8 mouse cellular contexts compared by ENCODE assay signal in genomic region chr7:140882469-140882803, GRCm38 (mm10). TPM values are rescaled to one million over a fixed set of nuclear protein-coding genes. Genes with fewer than 3 reads are reported as not detected.
DNase-seq lines count a peak whose midpoint lies in the region; ATAC-seq and TF ChIP-seq lines count a peak whose summit lies in the region.

No protein-coding gene starts in this region.

- no peaks in the 10 kb centered on the region for H3K9me3 ChIP-seq in embryonic facial prominence, embryonic 11.5 days (replicated peaks; ENCODE audit: control insufficient read depth, low read length)
- H3K9me3 ChIP-seq in hindbrain, embryonic 16.5 days (ENCODE audit: control insufficient read depth, low read length), result no peaks in the 10 kb centered on the region
- no peaks in the 10 kb centered on the region for H3K9me3 ChIP-seq in midbrain, embryonic 16.5 days (replicated peaks; ENCODE audit: control insufficient read depth, low read length, poor library complexity, severe bottlenecking)

- H3K4me2 ChIP-seq in embryonic facial prominence, embryonic 11.5 days (ENCODE audit: low read depth, low read length), result peak overlapping the region; percentile 63
- H3K4me2 ChIP-seq in hindbrain, embryonic 16.5 days (ENCODE audit: low read length), result peak overlapping the region; percentile 79
- peak overlapping the region; percentile 71 for H3K4me2 ChIP-seq in midbrain, embryonic 16.5 days (ENCODE audit: low read length)

- no peak; the same call in none of the 2 replicates for ATAC-seq in embryonic facial prominence, embryonic 11.5 days (replicated peaks; ENCODE audit: insufficient number of reproducible peaks, low FRiP score, low TSS enrichment, low read depth)
- peak; percentile 74; the same call in 1 of the 2 replicates for ATAC-seq in hindbrain, embryonic 16.5 days
- no peak for ATAC-seq in midbrain, embryonic 16.5 days
- ATAC-seq in frontal cortex, adult (ENCODE audit: low TSS enrichment), result no peak; the same call in 1 of the 2 replicates

- TF ChIP-seq CTCF in layer of hippocampus, adult 2 months (conservative IDR thresholded peaks at IDR 0.05), result no peak

- peak overlapping the region; percentile 95 for H3K27ac ChIP-seq in layer of hippocampus, adult 2 months
- no peak overlapping the region for H3K27ac ChIP-seq in embryonic facial prominence, embryonic 11.5 days (replicated peaks; ENCODE audit: low read depth, low read length)
- H3K27ac ChIP-seq in hindbrain, embryonic 16.5 days (ENCODE audit: low read depth, low read length), result peak overlapping the region; percentile 74
- H3K27ac ChIP-seq in midbrain, embryonic 16.5 days (ENCODE audit: low read length), result peak overlapping the region; percentile 93

- H3K9ac ChIP-seq in embryonic facial prominence, embryonic 11.5 days (replicated peaks; ENCODE audit: low read length), result peak overlapping the region; percentile 75
- H3K9ac ChIP-seq in hindbrain, embryonic 16.5 days (ENCODE audit: low read depth, low read length), result peak overlapping the region; percentile 93
- H3K9ac ChIP-seq in midbrain, embryonic 16.5 days (ENCODE audit: low read depth, low read length), result peak overlapping the region; percentile 82

- 0% methylated on average over 12 of the region's 12 CpGs for WGBS in embryonic facial prominence, embryonic 11.5 days
- WGBS in hindbrain, embryonic 16.5 days, result under 1% methylated on average over 12 of the region's 12 CpGs
- under 1% methylated on average over 12 of the region's 12 CpGs for WGBS in midbrain, embryonic 16.5 days

- H3K4me1 ChIP-seq in embryonic facial prominence, embryonic 11.5 days (ENCODE audit: control insufficient read depth, insufficient read depth, low read length), result 0 out of 2 replicates have a peak, but pooled peaks cover 2% of the 10 kb centered on the region
- H3K4me1 ChIP-seq in hindbrain, embryonic 16.5 days (ENCODE audit: control insufficient read depth, insufficient read depth, low read depth, low read length), result peaks cover 13% of the 10 kb centered on the region
- H3K4me1 ChIP-seq in midbrain, embryonic 16.5 days (ENCODE audit: control insufficient read depth, insufficient read depth, low read length), result peaks cover 16% of the 10 kb centered on the region

- no peaks in the 10 kb centered on the region for H3K27me3 ChIP-seq in embryonic facial prominence, embryonic 11.5 days (ENCODE audit: control insufficient read depth, insufficient read depth, low read length)
- no peaks in the 10 kb centered on the region for H3K27me3 ChIP-seq in hindbrain, embryonic 16.5 days (replicated peaks; ENCODE audit: control insufficient read depth, insufficient read depth, low read length)
- H3K27me3 ChIP-seq in midbrain, embryonic 16.5 days (ENCODE audit: control insufficient read depth, insufficient read depth, low read depth, low read length), result no peaks in the 10 kb centered on the region

- no peaks in the 10 kb centered on the region for H3K36me3 ChIP-seq in embryonic facial prominence, embryonic 11.5 days (replicated peaks; ENCODE audit: control insufficient read depth, insufficient read depth, low read depth, low read length)
- H3K36me3 ChIP-seq in hindbrain, embryonic 16.5 days (ENCODE audit: control insufficient read depth, insufficient read depth, low read length), result peaks cover 10% of the 10 kb centered on the region
- H3K36me3 ChIP-seq in midbrain, embryonic 16.5 days (ENCODE audit: control insufficient read depth, insufficient read depth, low read length), result peaks cover 13% of the 10 kb centered on the region

- no peak for DNase-seq in layer of hippocampus, adult 2 months (ENCODE audit: low spot score in 2 of 2)
- DNase-seq in layer of hippocampus, adult 9-11 months, result no peak
- no peak for DNase-seq in embryonic facial prominence, embryonic 11.5 days (ENCODE audit: low spot score)
- no peak for DNase-seq in B cell, adult 2 months
- DNase-seq in left cerebral cortex, adult 18-20 months (ENCODE audit: low spot score in 2 of 2), result no peak

- peak overlapping the region; percentile 78 for H3K4me3 ChIP-seq in layer of hippocampus, adult 2 months
- peak overlapping the region; percentile 78 for H3K4me3 ChIP-seq in embryonic facial prominence, embryonic 11.5 days (ENCODE audit: low read depth, low read length)
- H3K4me3 ChIP-seq in hindbrain, embryonic 16.5 days (ENCODE audit: low read length), result peak overlapping the region; percentile 99
- H3K4me3 ChIP-seq in midbrain, embryonic 16.5 days (ENCODE audit: low read depth, low read length), result peak overlapping the region; percentile 94

RNA-seq across cellular contexts. Expression of gene Sirt3, which starts 0.3 kb away (rescaled TPM):
- 10 to 100 TPM; 69.2 to 73.2 TPM for total RNA-seq in layer of hippocampus, adult 2 months (2021)
- 17.1 and 19.3 TPM in 2 replicates for polyA plus RNA-seq in embryonic facial prominence, embryonic 11.5 days (2014; fragmentation: Nextera tagmentation; extraction: Ambion mirVana)
- polyA plus RNA-seq in hindbrain, embryonic 16.5 days (2015; fragmentation: Nextera tagmentation; extraction: Ambion mirVana), result 60.8 and 70.6 TPM in 2 replicates
- polyA plus RNA-seq in midbrain, embryonic 16.5 days (2015; fragmentation: Nextera tagmentation; extraction: Ambion mirVana), result 49.1 and 58.2 TPM in 2 replicates
- 10 to 100 TPM; 78.0 to 80.3 TPM for total RNA-seq in left cerebral cortex, adult 18-20 months (2021)

RNA-seq across cellular contexts. Expression of gene Psmd13, which starts 0.7 kb away (rescaled TPM):
- 100 to 1,000 TPM; 111 to 113 TPM for total RNA-seq in layer of hippocampus, adult 2 months (2021)
- polyA plus RNA-seq in embryonic facial prominence, embryonic 11.5 days (2014; fragmentation: Nextera tagmentation; extraction: Ambion mirVana), result 185 and 195 TPM in 2 replicates
- polyA plus RNA-seq in hindbrain, embryonic 16.5 days (2015; fragmentation: Nextera tagmentation; extraction: Ambion mirVana), result 259 and 260 TPM in 2 replicates
- polyA plus RNA-seq in midbrain, embryonic 16.5 days (2015; fragmentation: Nextera tagmentation; extraction: Ambion mirVana), result 260 and 268 TPM in 2 replicates
- 100 to 1,000 TPM; 110 to 114 TPM for total RNA-seq in left cerebral cortex, adult 18-20 months (2021)

RNA-seq across cellular contexts. Expression of gene Cox8b, which starts 17.8 kb away (rescaled TPM):
- 1 to 10 TPM in 1 of 2 experiments, not detected in 1; 1.3 TPM for total RNA-seq in layer of hippocampus, adult 2 months (2021)
- polyA plus RNA-seq in embryonic facial prominence, embryonic 11.5 days (2014; fragmentation: Nextera tagmentation; extraction: Ambion mirVana), result not detected in 2 replicates
- 2.0 TPM in 1 of 2 replicates, not detected in the other for polyA plus RNA-seq in hindbrain, embryonic 16.5 days (2015; fragmentation: Nextera tagmentation; extraction: Ambion mirVana)
- polyA plus RNA-seq in midbrain, embryonic 16.5 days (2015; fragmentation: Nextera tagmentation; extraction: Ambion mirVana), result not detected in 2 replicates
- total RNA-seq in left cerebral cortex, adult 18-20 months (2021), result 1 to 10 TPM; 1.6 to 1.7 TPM

RNA-seq across cellular contexts. Expression of gene Bet1l, which starts 25.1 kb away (rescaled TPM):
- total RNA-seq in layer of hippocampus, adult 2 months (2021), result 10 to 100 TPM; 25.1 to 28.3 TPM
- polyA plus RNA-seq in embryonic facial prominence, embryonic 11.5 days (2014; fragmentation: Nextera tagmentation; extraction: Ambion mirVana), result 22.9 and 31.8 TPM in 2 replicates
- 37.5 and 47.5 TPM in 2 replicates for polyA plus RNA-seq in hindbrain, embryonic 16.5 days (2015; fragmentation: Nextera tagmentation; extraction: Ambion mirVana)
- 33.3 and 40.0 TPM in 2 replicates for polyA plus RNA-seq in midbrain, embryonic 16.5 days (2015; fragmentation: Nextera tagmentation; extraction: Ambion mirVana)
- total RNA-seq in left cerebral cortex, adult 18-20 months (2021), result 10 to 100 TPM; 23.1 to 24.5 TPM

RNA-seq across cellular contexts. Expression of gene Ric8a, which starts 25.7 kb away (rescaled TPM):
- total RNA-seq in layer of hippocampus, adult 2 months (2021), result 10 to 100 TPM; 78.2 to 82.8 TPM
- polyA plus RNA-seq in embryonic facial prominence, embryonic 11.5 days (2014; fragmentation: Nextera tagmentation; extraction: Ambion mirVana), result 56.7 and 58.3 TPM in 2 replicates
- 110 and 112 TPM in 2 replicates for polyA plus RNA-seq in hindbrain, embryonic 16.5 days (2015; fragmentation: Nextera tagmentation; extraction: Ambion mirVana)
- polyA plus RNA-seq in midbrain, embryonic 16.5 days (2015; fragmentation: Nextera tagmentation; extraction: Ambion mirVana), result 107 TPM in 2 replicates
- total RNA-seq in left cerebral cortex, adult 18-20 months (2021), result 10 to 100 TPM; 70.2 to 75.0 TPM
